Mouse (Mus musculus) liver (tissue): Measurements from ENCODE around the gene Ttc5.
"Not testable (repeated sequence)": the region's sequence is repeated elsewhere in the genome, so short reads cannot be mapped to it uniquely, and the experiment has no call there.

Experiments
- DNase-seq: peaks from one replicate; pipeline ENCODE4 v3.0.0-alpha.2; 2020; ENCODE audit warnings: mixed read lengths

Ttc5 gene

GRCm38 (mm10) chr14:50765736-50766135 lies 19.6 kb downstream of the Ttc5 start:
- DNase-seq, result no peak

GRCm38 (mm10) chr14:50758416-50759085 lies 26.8 kb downstream of the Ttc5 start:
- DNase-seq, result no peak

- DNase-seq, result no peak
Observed at GRCm38 (mm10) chr14:50744994-50745393, 40.3 kb downstream of the Ttc5 start, which contains the start of gene Olfr749. Gene Olfr749, minus strand, starts transcription at chr14:50745094.

GRCm38 (mm10) chr14:50741584-50741983 lies 43.7 kb downstream of the Ttc5 start:
- no peak for DNase-seq

- DNase-seq, result no peak
Observed at GRCm38 (mm10) chr14:50740334-50740733, 45.0 kb downstream of the Ttc5 start.

- not testable (repeated sequence) for DNase-seq
Observed at GRCm38 (mm10) chr14:50722371-50722770, 62.9 kb downstream of the Ttc5 start.

GRCm38 (mm10) chr14:50719875-50720274 lies 65.4 kb downstream of the Ttc5 start:
- DNase-seq, result not testable (repeated sequence)
